Mouse (Mus musculus): ENCODE data around the gene Rarb. TPM values are rescaled to one million over a fixed set of nuclear protein-coding genes. Genes with fewer than 3 reads are reported as not detected.

Rarb gene
- polyA plus RNA-seq, 1 experiment: 8.3 TPM

DNA sequence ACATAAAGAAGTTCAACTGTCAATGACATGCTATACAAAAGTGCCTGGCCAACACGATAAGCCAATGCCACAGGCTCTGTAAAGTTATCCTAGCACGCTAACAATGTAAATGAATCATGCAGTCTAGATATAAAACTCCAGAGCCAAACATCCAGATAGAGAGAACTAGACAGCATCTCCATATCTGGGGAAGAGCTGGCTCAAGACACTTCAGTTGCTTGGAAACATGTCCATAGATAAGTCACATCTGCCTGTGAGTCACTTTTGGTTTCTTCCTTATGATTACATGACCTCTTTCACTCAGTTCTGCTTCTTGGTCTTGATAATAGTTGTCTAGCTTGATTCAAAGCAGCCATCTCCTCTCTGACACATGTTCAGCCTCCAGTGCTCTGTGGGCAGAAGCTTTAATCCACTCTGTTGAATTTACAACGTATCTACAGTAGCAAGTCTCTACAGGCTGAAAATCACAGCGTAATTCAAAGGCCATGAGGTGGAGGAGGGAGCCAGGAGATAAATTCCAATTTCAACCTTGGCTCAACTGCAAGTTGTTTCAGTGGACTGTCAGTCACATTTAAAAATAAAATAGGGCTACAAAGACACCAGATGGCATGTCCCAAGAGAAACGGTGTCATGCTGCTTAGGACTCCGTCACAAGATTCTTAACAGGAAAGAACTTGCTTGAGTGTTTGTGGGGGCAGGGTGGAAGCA lies 271.3 kb downstream of the Rarb start:
- peak; percentile 14 to 19 for DNase-seq (ENCODE audit: extremely low spot score in 1 of 2, low spot score in 1 of 2)

DNA sequence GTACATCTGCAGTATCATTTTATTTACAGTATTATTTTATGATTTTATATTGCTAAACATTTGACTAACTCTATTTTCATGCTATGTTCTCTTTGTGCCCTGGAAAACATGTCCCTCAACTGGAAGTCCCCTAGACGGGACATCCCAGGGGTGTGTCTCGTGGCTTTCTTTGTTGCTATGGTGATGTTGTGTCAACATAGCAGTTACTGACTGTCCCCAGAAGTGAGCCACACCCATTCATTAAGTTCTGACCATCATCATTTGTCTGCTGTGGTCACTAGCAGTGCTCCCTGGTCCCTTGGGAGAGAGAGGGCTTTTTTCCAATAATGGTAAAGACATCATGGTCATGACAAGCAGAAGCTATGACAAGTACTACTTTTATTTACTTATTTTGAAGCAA lies 274.0 kb downstream of the Rarb start:
- DNase-seq (ENCODE audit: extremely low spot score in 1 of 2, low spot score in 1 of 2): no peak

- no peak for DNase-seq (ENCODE audit: extremely low spot score in 1 of 2, low spot score in 1 of 2)
Observed at GRCm38 (mm10) chr14:16541641-16542040, 277.3 kb downstream of the Rarb start.

DNA sequence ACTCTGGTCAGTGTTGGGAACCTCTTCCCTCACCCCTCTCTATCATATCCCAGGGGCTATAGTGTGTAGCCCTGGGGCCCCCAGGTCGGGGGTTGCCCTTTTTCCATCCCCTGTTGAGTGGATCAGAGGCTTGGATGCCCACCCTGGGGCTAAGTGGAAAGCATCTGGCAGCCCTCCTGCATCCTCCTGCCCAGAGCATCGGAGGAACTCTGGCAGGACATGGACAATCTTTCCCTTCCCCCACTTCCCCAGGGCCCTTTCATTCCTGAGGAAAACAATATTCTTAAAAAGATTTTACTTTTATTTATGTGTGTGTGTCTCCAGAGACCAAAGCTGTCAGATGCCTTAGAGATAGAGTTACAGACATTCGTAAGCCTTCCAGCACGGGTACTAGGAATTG lies 281.5 kb downstream of the Rarb start:
- no peak for DNase-seq (ENCODE audit: extremely low spot score in 1 of 2, low spot score in 1 of 2)

- DNase-seq (ENCODE audit: extremely low spot score in 1 of 2, low spot score in 1 of 2): no peak
Observed at GRCm38 (mm10) chr14:16528631-16529030, 290.3 kb downstream of the Rarb start.

DNA sequence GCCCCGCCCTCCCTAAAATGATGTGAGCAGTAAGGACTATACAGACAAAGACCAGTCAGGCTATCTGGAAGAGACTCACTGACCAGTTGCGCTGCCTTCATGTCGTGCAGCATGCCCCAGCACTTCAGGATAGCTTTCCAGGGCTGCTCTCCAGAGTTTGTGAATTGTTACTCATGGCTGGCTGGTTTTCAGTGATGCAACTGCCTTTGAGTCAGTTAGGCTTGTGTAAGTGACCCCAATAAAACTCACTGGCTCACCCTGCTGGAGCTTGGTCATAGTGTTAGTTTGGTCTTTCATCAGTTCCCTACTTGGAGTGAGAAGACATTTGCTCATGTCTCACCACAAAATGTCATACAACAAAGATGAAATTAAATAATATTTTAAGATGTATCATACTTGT lies 292.8 kb downstream of the Rarb start:
- no peak for DNase-seq (ENCODE audit: extremely low spot score in 1 of 2, low spot score in 1 of 2)

- no peak for DNase-seq (ENCODE audit: extremely low spot score in 1 of 2, low spot score in 1 of 2)
Observed at GRCm38 (mm10) chr14:16525137-16525924, 293.6 kb downstream of the Rarb start.

GRCm38 (mm10) chr14:16522852-16523251 lies 296.1 kb downstream of the Rarb start:
- DNase-seq (ENCODE audit: extremely low spot score in 1 of 2, low spot score in 1 of 2): no peak

- peak; percentile 14 to 59 for DNase-seq (ENCODE audit: extremely low spot score in 1 of 2, low spot score in 1 of 2)
Observed at GRCm38 (mm10) chr14:16519588-16520167, 299.3 kb downstream of the Rarb start.

- DNase-seq (ENCODE audit: extremely low spot score in 1 of 2, low spot score in 1 of 2): peak in 1 of 2 experiments; percentile 9
Observed at GRCm38 (mm10) chr14:16517958-16518357, 301.0 kb downstream of the Rarb start.

DNA sequence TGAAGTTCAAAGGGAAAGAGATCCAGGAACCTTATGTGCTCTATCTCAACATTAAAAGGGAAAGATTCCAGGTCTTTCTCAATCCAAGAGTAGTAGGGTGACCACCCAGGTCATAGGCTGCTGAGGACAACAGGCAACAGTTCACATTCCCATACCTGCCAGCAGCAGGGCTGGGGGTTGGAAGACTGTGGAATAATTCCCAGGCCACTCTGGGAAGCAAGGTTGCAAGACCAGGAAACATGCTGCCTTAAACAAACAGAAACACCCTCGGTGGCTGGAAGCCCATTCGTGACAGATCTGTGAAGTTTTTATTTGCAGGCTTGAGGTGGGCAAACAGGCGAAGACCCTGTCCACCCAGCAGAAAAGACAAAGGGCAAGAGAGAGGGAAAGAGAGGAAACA lies 303.2 kb downstream of the Rarb start:
- no peak for DNase-seq (ENCODE audit: extremely low spot score in 1 of 2, low spot score in 1 of 2)

- peak in 1 of 2 experiments; percentile 13 for DNase-seq (ENCODE audit: extremely low spot score in 1 of 2, low spot score in 1 of 2)
Observed at GRCm38 (mm10) chr14:16510574-16510973, 308.4 kb downstream of the Rarb start.

GRCm38 (mm10) chr14:16509825-16510224 lies 309.1 kb downstream of the Rarb start:
- peak in 1 of 2 experiments; percentile 19 for DNase-seq (ENCODE audit: extremely low spot score in 1 of 2, low spot score in 1 of 2)

DNA sequence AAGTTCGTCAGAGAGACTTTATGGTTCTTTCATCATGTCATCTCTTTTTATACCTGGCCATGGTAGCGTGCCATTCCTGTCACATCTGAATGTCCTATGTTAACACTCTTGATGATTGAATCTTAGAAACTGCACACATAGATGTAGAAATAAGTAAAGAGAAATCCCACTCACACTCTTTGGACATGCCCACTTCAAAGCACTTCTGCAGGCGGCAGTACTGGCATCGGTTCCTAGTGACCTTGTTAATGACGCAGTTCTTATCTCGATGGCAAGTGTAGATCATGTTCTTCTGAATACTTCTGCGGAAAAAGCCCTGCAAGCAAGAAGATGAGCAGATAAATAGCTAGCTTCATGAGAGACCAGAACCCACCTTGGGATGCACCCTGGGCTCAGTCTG lies 310.2 kb downstream of the Rarb start:
- no peak for DNase-seq (ENCODE audit: extremely low spot score in 1 of 2, low spot score in 1 of 2)

DNA sequence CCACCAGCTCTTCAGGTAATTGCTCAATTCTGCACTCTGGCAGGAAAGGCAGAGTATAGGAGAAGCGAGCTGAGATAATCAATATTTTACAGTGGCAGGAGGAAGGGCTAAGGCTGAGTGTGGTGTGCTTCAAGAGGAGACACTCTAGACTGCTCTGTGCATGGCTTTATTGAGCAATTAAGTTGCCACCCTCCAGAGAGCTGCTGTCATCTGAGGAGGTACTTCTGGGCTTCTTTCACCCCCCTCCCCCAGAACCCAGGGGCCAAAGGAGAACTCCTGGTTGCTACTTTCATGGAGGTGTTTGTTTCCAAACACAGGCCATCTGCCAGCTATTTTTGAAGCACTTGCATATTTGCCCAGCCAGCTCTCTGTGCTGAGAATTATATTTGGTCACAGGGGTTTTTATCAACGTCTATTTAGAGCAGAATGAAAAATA lies 321.7 kb downstream of the Rarb start:
- DNase-seq (ENCODE audit: extremely low spot score in 1 of 2, low spot score in 1 of 2): peak in 1 of 2 experiments; percentile 21

GRCm38 (mm10) chr14:16483656-16484380 lies 335.1 kb downstream of the Rarb start:
- DNase-seq (ENCODE audit: extremely low spot score in 1 of 2, low spot score in 1 of 2): no peak

DNA sequence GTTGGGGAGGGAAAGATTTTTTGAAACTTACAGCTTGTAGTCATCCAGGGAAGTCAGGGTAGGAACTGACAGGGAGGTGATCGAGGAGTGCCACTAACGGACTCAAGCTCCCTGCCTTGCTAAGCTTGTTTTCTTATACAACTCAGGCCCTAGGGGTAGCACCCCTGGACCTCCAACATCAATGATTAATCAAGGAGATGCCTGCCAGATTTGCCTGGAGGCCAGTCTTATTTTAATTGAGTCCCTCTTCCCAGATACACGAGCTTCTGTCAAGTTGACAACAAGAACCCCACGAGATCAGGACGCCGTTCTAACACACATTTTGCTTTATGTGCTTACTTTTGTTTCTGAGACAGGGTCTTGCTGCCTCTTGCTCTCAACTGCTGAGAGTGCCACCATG lies 338.3 kb downstream of the Rarb start:
- no peak for DNase-seq (ENCODE audit: extremely low spot score in 1 of 2, low spot score in 1 of 2)

GRCm38 (mm10) chr14:16479521-16479920 lies 339.4 kb downstream of the Rarb start:
- no peak for DNase-seq (ENCODE audit: extremely low spot score in 1 of 2, low spot score in 1 of 2)

DNA sequence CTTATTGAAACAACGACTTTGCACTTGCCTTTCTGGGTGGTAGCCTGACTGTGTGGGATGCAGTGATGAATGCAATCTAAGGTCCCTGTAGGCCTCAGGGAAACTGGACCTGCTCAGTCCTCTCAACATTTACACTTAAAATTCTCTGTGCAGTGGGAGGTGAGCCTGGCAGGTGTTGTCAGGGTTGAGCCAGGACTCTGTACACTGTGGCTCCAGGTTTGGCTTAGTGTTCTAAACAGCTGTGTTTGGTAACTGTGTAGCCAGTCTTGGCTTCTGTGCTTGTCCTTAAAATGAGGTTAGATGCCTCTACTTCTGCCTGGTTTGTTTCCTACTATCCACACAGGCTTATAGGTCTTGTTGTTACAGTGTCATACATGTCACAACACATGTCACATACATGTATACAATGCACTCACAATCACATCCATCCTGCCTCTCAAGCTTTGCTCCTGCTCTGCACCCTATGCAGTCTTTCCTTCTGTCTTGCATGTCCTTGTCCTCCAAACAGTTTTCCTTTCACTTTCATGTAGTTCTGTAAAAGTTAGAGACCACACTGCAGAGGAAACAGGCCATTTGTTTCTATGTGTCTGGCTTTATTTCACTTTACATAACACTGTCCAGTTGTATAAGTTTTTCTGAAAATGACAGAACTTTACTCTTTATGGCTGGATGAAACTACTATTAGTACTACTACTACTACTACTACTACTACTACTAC lies 340.2 kb downstream of the Rarb start:
- DNase-seq (ENCODE audit: extremely low spot score in 1 of 2, low spot score in 1 of 2): no peak

- no peak for DNase-seq (ENCODE audit: extremely low spot score in 1 of 2, low spot score in 1 of 2)
Observed at GRCm38 (mm10) chr14:16448269-16448987, 370.5 kb downstream of the Rarb start.
